Mouse (Mus musculus) limb, embryonic 13.5 days (tissue): ENCODE results near the gene Hsd17b12. TPM values are rescaled to one million over a fixed set of nuclear protein-coding genes. Genes with fewer than 3 reads are reported as not detected.

ENCODE experiments used
- ATAC-seq: fragments of 200-750 bp; cut with Nextera tagmentation; 2 replicates; pipeline ENCODE4 v1.8.0; 2017; ENCODE audit warnings: low read depth, moderate number of reproducible peaks, moderate TSS enrichment; ENCODE audit not compliant: low FRiP score
- H3K27ac ChIP-seq: fragments of 300-500 bp; sonication (generic); 2 replicates; pipeline ENCODE4 v1.5.1; 2015; ENCODE audit warnings: inconsistent platforms, mild to moderate bottlenecking, moderate library complexity
- H3K27me3 ChIP-seq: fragments of 300-500 bp; sonication (generic); 2 replicates; pipeline ENCODE4 v1.6.1; 2015; ENCODE audit warnings: mild to moderate bottlenecking, inconsistent platforms
- H3K36me3 ChIP-seq: fragments of 300-500 bp; sonication (generic); 2 replicates; pipeline ENCODE4 v1.6.1; 2015; ENCODE audit warnings: inconsistent platforms, mild to moderate bottlenecking, moderate library complexity
- H3K4me1 ChIP-seq: fragments of 300-500 bp; sonication (generic); 2 replicates; pipeline ENCODE4 v1.6.1; 2015; ENCODE audit warnings: inconsistent platforms
- H3K4me2 ChIP-seq: fragments of 300-500 bp; sonication (generic); replicated peaks from 2 replicates; pipeline ENCODE4 v1.6.1; 2015; ENCODE audit warnings: inconsistent platforms, mild to moderate bottlenecking, moderate library complexity
- H3K4me3 ChIP-seq: fragments of 300-500 bp; sonication (generic); 2 replicates; pipeline ENCODE4 v1.5.1; 2015; ENCODE audit warnings: moderate library complexity, mild to moderate bottlenecking, inconsistent platforms
- H3K9ac ChIP-seq: fragments of 300-500 bp; sonication (generic); 2 replicates; pipeline ENCODE4 v1.6.1; 2015; ENCODE audit warnings: mild to moderate bottlenecking, inconsistent platforms
- H3K9me3 ChIP-seq: fragments of 300-500 bp; sonication (generic); 2 replicates; pipeline ENCODE4 v1.6.1; 2016; ENCODE audit warnings: inconsistent platforms
- WGBS: fragments of 180-500 bp; shearing (Covaris S2); methylation state at CpG from one replicate; pipeline ENCODE4 v1.1.7; 2015; 5-methylcytosine and 5-hydroxymethylcytosine counted together
- polyA plus RNA-seq: library from polyadenylated mRNA; unstranded; fragments of >200 nt; fragmentation: Nextera tagmentation; extraction: Ambion mirVana; gene quantifications from 2 replicates; pipeline ENCODE4 v1.2.1, GENCODE M21; 2015

The Hsd17b12 gene
- polyA plus RNA-seq, 1 experiment from 2014 or later, result 110 TPM

- Histone ChIP-seq H3K27ac (no peak overlapping the region), H3K4me2 (no peak overlapping the region), H3K27me3 (no peaks in the 10 kb centered on the region), H3K9ac (no peak overlapping the region), H3K4me3 (no peak overlapping the region), H3K4me1 (no peaks in the 10 kb centered on the region), H3K9me3 (no peaks in the 10 kb centered on the region), H3K36me3 (no peaks in the 10 kb centered on the region)
- no peak for ATAC-seq
- 87% methylated on average over 2 of the region's 2 CpGs for WGBS
Observed at GRCm38 (mm10) chr2:94145146-94145542, 12.6 kb downstream of the Hsd17b12 start.

- no peaks in the 10 kb centered on the region for H3K9me3 ChIP-seq
- WGBS, result 94% methylated on average over 7 of the region's 7 CpGs
- no peak overlapping the region for H3K4me3 ChIP-seq
- H3K27ac ChIP-seq, result no peak overlapping the region
- H3K36me3 ChIP-seq, result no peaks in the 10 kb centered on the region
- H3K27me3 ChIP-seq, result no peaks in the 10 kb centered on the region
- no peak overlapping the region for H3K9ac ChIP-seq
- H3K4me2 ChIP-seq, result no peak overlapping the region
- no peak for ATAC-seq
- H3K4me1 ChIP-seq, result no peaks in the 10 kb centered on the region
Observed at GRCm38 (mm10) chr2:94144520-94145145, 13.1 kb downstream of the Hsd17b12 start.

- 71% methylated on average over 3 of the region's 3 CpGs for WGBS
- Histone ChIP-seq H3K27me3 (no peaks in the 10 kb centered on the region), H3K36me3 (no peaks in the 10 kb centered on the region), H3K4me3 (no peak overlapping the region), H3K9ac (no peak overlapping the region), H3K9me3 (no peaks in the 10 kb centered on the region), H3K4me2 (no peak overlapping the region), H3K27ac (no peak overlapping the region), H3K4me1 (no peaks in the 10 kb centered on the region)
- no peak for ATAC-seq
Observed at GRCm38 (mm10) chr2:94141293-94141692, 16.5 kb downstream of the Hsd17b12 start.

GRCm38 (mm10) chr2:94138469-94139390 lies 19.0 kb downstream of the Hsd17b12 start:
- Histone ChIP-seq H3K4me3 (no peak overlapping the region), H3K27ac (no peak overlapping the region), H3K9ac (no peak overlapping the region), H3K27me3 (no peaks in the 10 kb centered on the region), H3K4me2 (no peak overlapping the region), H3K9me3 (no peaks in the 10 kb centered on the region), H3K36me3 (no peaks in the 10 kb centered on the region), H3K4me1 (no peaks in the 10 kb centered on the region)
- no peak for ATAC-seq
- WGBS, result 88% methylated on average over 3 of the region's 3 CpGs

- 87% methylated on average over 3 of the region's 3 CpGs for WGBS
- Histone ChIP-seq H3K9ac (no peak overlapping the region), H3K9me3 (no peaks in the 10 kb centered on the region), H3K27ac (no peak overlapping the region), H3K4me1 (no peaks in the 10 kb centered on the region), H3K4me3 (no peak overlapping the region), H3K36me3 (no peaks in the 10 kb centered on the region), H3K27me3 (no peaks in the 10 kb centered on the region), H3K4me2 (no peak overlapping the region)
- no peak for ATAC-seq
Observed at GRCm38 (mm10) chr2:94136837-94137236, 20.9 kb downstream of the Hsd17b12 start.

- Histone ChIP-seq H3K36me3 (no peaks in the 10 kb centered on the region), H3K4me1 (peaks cover 11% of the 10 kb centered on the region), H3K27me3 (no peaks in the 10 kb centered on the region), H3K9ac (no peak overlapping the region), H3K9me3 (no peaks in the 10 kb centered on the region), H3K4me3 (no peak overlapping the region), H3K4me2 (no peak overlapping the region), H3K27ac (no peak overlapping the region)
- no peak for ATAC-seq
- WGBS, result 90% methylated on average over 3 of the region's 3 CpGs
Observed at GRCm38 (mm10) chr2:94128496-94128895, 29.3 kb downstream of the Hsd17b12 start.

GRCm38 (mm10) chr2:94122182-94123041 lies 35.4 kb downstream of the Hsd17b12 start:
- ATAC-seq, result no peak
- 54% methylated on average over 7 of the region's 7 CpGs for WGBS
- Histone ChIP-seq H3K36me3 (no peaks in the 10 kb centered on the region), H3K9ac (no peak overlapping the region), H3K4me2 (0 out of 2 replicates have a peak overlapping the region, but pooled peaks have one; percentile 9), H3K4me1 (peaks cover 21% of the 10 kb centered on the region), H3K27ac (peak overlapping the region; percentile 49; the same call in 1 of the 2 replicates), H3K4me3 (no peak overlapping the region), H3K27me3 (no peaks in the 10 kb centered on the region), H3K9me3 (no peaks in the 10 kb centered on the region)

GRCm38 (mm10) chr2:94103758-94104157 lies 54.0 kb downstream of the Hsd17b12 start:
- Histone ChIP-seq H3K4me1 (no peaks in the 10 kb centered on the region), H3K4me2 (no peak overlapping the region), H3K27me3 (no peaks in the 10 kb centered on the region), H3K9ac (no peak overlapping the region), H3K9me3 (no peaks in the 10 kb centered on the region), H3K36me3 (peaks cover 6% of the 10 kb centered on the region), H3K27ac (no peak overlapping the region), H3K4me3 (no peak overlapping the region)
- 89% methylated on average over 2 of the region's 2 CpGs for WGBS
- ATAC-seq, result no peak

GRCm38 (mm10) chr2:94089901-94090300 lies 67.9 kb downstream of the Hsd17b12 start:
- Histone ChIP-seq H3K9me3 (no peaks in the 10 kb centered on the region), H3K27me3 (no peaks in the 10 kb centered on the region), H3K9ac (no peak overlapping the region), H3K4me2 (no peak overlapping the region), H3K4me1 (no peaks in the 10 kb centered on the region), H3K4me3 (no peak overlapping the region), H3K36me3 (no peaks in the 10 kb centered on the region), H3K27ac (no peak overlapping the region)
- 94% methylated on average over 1 of the region's 1 CpGs for WGBS
- no peak for ATAC-seq

GRCm38 (mm10) chr2:94069482-94069881 lies 88.3 kb downstream of the Hsd17b12 start:
- H3K4me3 ChIP-seq, result no peak overlapping the region
- H3K4me2 ChIP-seq, result no peak overlapping the region
- H3K27ac ChIP-seq, result no peak overlapping the region
- no peak overlapping the region for H3K9ac ChIP-seq
- ATAC-seq, result no peak
- H3K9me3 ChIP-seq, result no peaks in the 10 kb centered on the region
- no peaks in the 10 kb centered on the region for H3K4me1 ChIP-seq
- peaks cover 12% of the 10 kb centered on the region; the same call in 1 of the 2 replicates for H3K36me3 ChIP-seq
- no peaks in the 10 kb centered on the region for H3K27me3 ChIP-seq
- WGBS, result 92% methylated on average over 5 of the region's 5 CpGs

- Histone ChIP-seq H3K4me1 (no peaks in the 10 kb centered on the region), H3K4me3 (no peak overlapping the region), H3K27me3 (no peaks in the 10 kb centered on the region), H3K9me3 (no peaks in the 10 kb centered on the region), H3K27ac (no peak overlapping the region), H3K9ac (no peak overlapping the region), H3K36me3 (peaks cover 12% of the 10 kb centered on the region; the same call in 1 of the 2 replicates), H3K4me2 (no peak overlapping the region)
- 89% methylated on average over 5 of the region's 5 CpGs for WGBS
- no peak for ATAC-seq
Observed at GRCm38 (mm10) chr2:94066540-94067135, 91.1 kb downstream of the Hsd17b12 start.
